ENCODE assay signal across 9 mouse cellular contexts in genomic region chr16:91160679-91161078, GRCm38 (mm10).
DNase-seq lines count a peak whose midpoint lies in the region; ATAC-seq and TF ChIP-seq lines count a peak whose summit lies in the region.
"Had no signal": no experiment of that assay in that cellular context is flagged by ENCODE, and none has a peak within 500 bp of the region (broad histone marks: within the 10 kb centered on the region; RNA-seq: fewer than 3 reads in every experiment).

No protein-coding gene starts in this region.

- ATAC-seq in heart, postnatal 0 days (ENCODE audit: insufficient read depth, low read depth), result no peak
- ATAC-seq in midbrain, embryonic 11.5 days (ENCODE audit: low FRiP score), result no peak
- ATAC-seq in midbrain, embryonic 15.5 days (replicated peaks), result no peak
- peak; percentile 40 for ATAC-seq in granulocyte monocyte progenitor cell, adult 5-6 weeks (replicated peaks; ENCODE audit: poor library complexity, severe bottlenecking)
- no peak for ATAC-seq in stomach, postnatal 0 days (ENCODE audit: low FRiP score, low TSS enrichment)

- no peaks in the 10 kb centered on the region for H3K36me3 ChIP-seq in heart, postnatal 0 days (replicated peaks; ENCODE audit: control insufficient read depth, insufficient read depth, low read length)
- H3K36me3 ChIP-seq in midbrain, embryonic 11.5 days (ENCODE audit: control insufficient read depth, insufficient read depth, low read length), result no peaks in the 10 kb centered on the region
- H3K36me3 ChIP-seq in midbrain, embryonic 15.5 days (replicated peaks), result no peaks in the 10 kb centered on the region
- H3K36me3 ChIP-seq in stomach, postnatal 0 days (ENCODE audit: control insufficient read depth, insufficient read depth, low read length), result no peaks in the 10 kb centered on the region
- H3K36me3 ChIP-seq: heart, embryonic 15.5 days had no signal

- TF ChIP-seq CTCF in heart, postnatal 0 days (IDR thresholded peaks at IDR 0.05; ENCODE audit: low read depth), result peak; percentile 65
- TF ChIP-seq CTCF in stomach, postnatal 0 days (IDR thresholded peaks at IDR 0.05; ENCODE audit: low read depth), result peak; percentile 69

- peak; percentile 33 for DNase-seq in heart, postnatal 0 days (ENCODE audit: low spot score)
- no peak for DNase-seq in heart, postnatal 25 days (ENCODE audit: low spot score)
- peak; percentile 91 for DNase-seq in midbrain, embryonic 11.5 days (ENCODE audit: low spot score, missing footprints)
- DNase-seq in ZHBTc4 (ENCODE audit: low read depth, low spot score), result peak; percentile 37
- peak; percentile 31 for DNase-seq in stomach, postnatal 0 days (ENCODE audit: low spot score)
- no peak for DNase-seq in right cerebral cortex, postnatal 36 days (ENCODE audit: low spot score in 2 of 2)

- WGBS in heart, postnatal 0 days, result 17% methylated on average over 8 of the region's 8 CpGs
- WGBS in midbrain, embryonic 11.5 days, result 12% methylated on average over 8 of the region's 8 CpGs
- WGBS in midbrain, embryonic 15.5 days, result 12% methylated on average over 8 of the region's 8 CpGs
- 18% methylated on average over 8 of the region's 8 CpGs for WGBS in stomach, postnatal 0 days

- no peak overlapping the region for H3K4me3 ChIP-seq in heart, postnatal 0 days (ENCODE audit: low read depth, low read length)
- H3K4me3 ChIP-seq in midbrain, embryonic 11.5 days (ENCODE audit: low read depth, low read length), result no peak overlapping the region
- H3K4me3 ChIP-seq in midbrain, embryonic 15.5 days, result no peak overlapping the region
- H3K4me3 ChIP-seq in stomach, postnatal 0 days (ENCODE audit: low read depth, low read length), result no peak overlapping the region
- H3K4me3 ChIP-seq: heart, embryonic 15.5 days had no signal

- H3K4me2 ChIP-seq in heart, postnatal 0 days (ENCODE audit: low read depth, low read length), result no peak overlapping the region
- no peak overlapping the region for H3K4me2 ChIP-seq in midbrain, embryonic 11.5 days
- H3K4me2 ChIP-seq in midbrain, embryonic 15.5 days, result no peak overlapping the region
- H3K4me2 ChIP-seq in stomach, postnatal 0 days (replicated peaks; ENCODE audit: low read depth), result no peak overlapping the region
- H3K4me2 ChIP-seq: heart, embryonic 15.5 days had no signal

- no peak for TF ChIP-seq EP300 in heart, postnatal 0 days (IDR thresholded peaks at IDR 0.05; ENCODE audit: low read depth)
- TF ChIP-seq EP300 in stomach, postnatal 0 days (optimal IDR thresholded peaks at IDR 0.05), result no peak

- intact Hi-C loops in heart, postnatal 25 days (cut with DNase I), result loop anchor here (1.0 to 2.0 kb wide), 2 partner anchors 154 to 191 kb away; no protein-coding TSS in a partner anchor

- H3K4me1 ChIP-seq in heart, postnatal 0 days (ENCODE audit: control insufficient read depth, insufficient read depth), result no peaks in the 10 kb centered on the region
- peaks cover 5% of the 10 kb centered on the region; the same call in 1 of the 2 replicates for H3K4me1 ChIP-seq in midbrain, embryonic 11.5 days (ENCODE audit: control insufficient read depth, insufficient read depth, low read length)
- H3K4me1 ChIP-seq in midbrain, embryonic 15.5 days, result no peaks in the 10 kb centered on the region
- no peaks in the 10 kb centered on the region for H3K4me1 ChIP-seq in stomach, postnatal 0 days (replicated peaks; ENCODE audit: control insufficient read depth, insufficient read depth)
- H3K4me1 ChIP-seq: heart, embryonic 15.5 days had no signal

- H3K27ac ChIP-seq in heart, postnatal 0 days (ENCODE audit: low read depth), result no peak overlapping the region
- H3K27ac ChIP-seq in midbrain, embryonic 11.5 days (ENCODE audit: low read depth, low read length), result no peak overlapping the region
- H3K27ac ChIP-seq in midbrain, embryonic 15.5 days, result no peak overlapping the region
- no peak overlapping the region for H3K27ac ChIP-seq in stomach, postnatal 0 days (replicated peaks)
- H3K27ac ChIP-seq: heart, embryonic 15.5 days had no signal

- peaks cover 15% of the 10 kb centered on the region; the same call in 1 of the 2 replicates for H3K27me3 ChIP-seq in heart, postnatal 0 days (ENCODE audit: control insufficient read depth, insufficient read depth, low read length)
- H3K27me3 ChIP-seq in midbrain, embryonic 11.5 days (ENCODE audit: control insufficient read depth, insufficient read depth, low read length), result peaks cover 35% of the 10 kb centered on the region
- H3K27me3 ChIP-seq in midbrain, embryonic 15.5 days (replicated peaks), result peaks cover 34% of the 10 kb centered on the region
- H3K27me3 ChIP-seq in stomach, postnatal 0 days (ENCODE audit: control insufficient read depth, insufficient read depth, low read length), result no peaks in the 10 kb centered on the region

- H3K9ac ChIP-seq in heart, postnatal 0 days (replicated peaks; ENCODE audit: low read depth, low read length), result no peak overlapping the region
- H3K9ac ChIP-seq in midbrain, embryonic 11.5 days (ENCODE audit: low read length), result no peak overlapping the region
- H3K9ac ChIP-seq in midbrain, embryonic 15.5 days, result no peak overlapping the region
- no peak overlapping the region for H3K9ac ChIP-seq in stomach, postnatal 0 days (ENCODE audit: low read length)
- H3K9ac ChIP-seq: heart, embryonic 15.5 days had no signal

- peaks cover 5% of the 10 kb centered on the region; the same call in 1 of the 2 replicates for H3K9me3 ChIP-seq in heart, postnatal 0 days (replicated peaks; ENCODE audit: control insufficient read depth, low read length)
- H3K9me3 ChIP-seq in midbrain, embryonic 11.5 days (ENCODE audit: control insufficient read depth, low read length), result no peaks in the 10 kb centered on the region; the same call in 1 of the 2 replicates
- H3K9me3 ChIP-seq in midbrain, embryonic 15.5 days, result no peaks in the 10 kb centered on the region
- H3K9me3 ChIP-seq in stomach, postnatal 0 days (ENCODE audit: control insufficient read depth, low read length), result no peaks in the 10 kb centered on the region
- H3K9me3 ChIP-seq: heart, embryonic 15.5 days had no signal

Comparison
In these comparisons a context has a peak if more than half of its experiments do, and no peak if none do; other contexts are left out.
1. DNase-seq: peak in heart, postnatal 0 days (single experiment), midbrain, embryonic 11.5 days (single experiment), ZHBTc4 (single experiment) and stomach, postnatal 0 days (single experiment); none in heart, postnatal 25 days (single experiment) and right cerebral cortex, postnatal 36 days (0 of 2).